Mouse (Mus musculus): ENCODE measurements around the gene Scamp4. TPM values are rescaled to one million over a fixed set of nuclear protein-coding genes. Genes with fewer than 3 reads are reported as not detected.

Gene Scamp4
- polyA plus RNA-seq, 1 experiment from 2014 or later = 84.6 TPM

DNA sequence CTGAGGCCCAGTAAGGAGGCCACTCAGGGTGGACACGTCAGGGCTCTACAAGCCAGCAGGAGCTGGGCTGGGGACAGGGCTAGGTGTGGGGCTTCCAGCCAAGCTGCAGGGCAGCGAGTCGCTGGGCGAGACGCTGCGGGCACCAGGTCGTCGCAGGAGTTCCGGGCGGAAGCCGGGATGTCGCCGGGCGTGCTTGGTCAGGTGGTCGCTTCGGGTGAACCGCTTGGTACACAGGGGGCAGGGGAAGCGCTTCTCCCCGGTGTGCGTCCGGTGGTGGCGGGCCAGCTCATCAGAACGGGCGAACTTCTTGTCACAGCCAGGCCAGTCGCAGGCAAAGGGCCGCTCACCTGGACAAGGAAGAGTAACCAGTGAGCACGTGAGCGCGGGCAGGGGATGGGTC, 33.8 kb upstream of the Scamp4 start:
- Histone ChIP-seq H3K36me3 (ENCODE audit: control insufficient read depth, insufficient read depth, low read length) (peaks cover 24% of the 10 kb centered on the region), H3K27me3 (replicated peaks; ENCODE audit: control insufficient read depth, insufficient read depth, low read length) (no peaks in the 10 kb centered on the region), H3K4me1 (ENCODE audit: control insufficient read depth, insufficient read depth, low read length) (peaks cover 15% of the 10 kb centered on the region), H3K9me3 (ENCODE audit: control insufficient read depth, low read length) (no peaks in the 10 kb centered on the region), H3K4me2 (ENCODE audit: low read depth, low read length) (no peak overlapping the region), H3K27ac (replicated peaks; ENCODE audit: low read depth, low read length) (no peak overlapping the region), H3K4me3 (ENCODE audit: low read depth, low read length) (no peak overlapping the region), H3K9ac (ENCODE audit: low read depth, low read length) (no peak overlapping the region)
- WGBS = 91% methylated on average over 24 of the region's 29 CpGs
- no peak for DNase-seq (ENCODE audit: low spot score)
- ATAC-seq (ENCODE audit: low read depth) = no peak

DNA sequence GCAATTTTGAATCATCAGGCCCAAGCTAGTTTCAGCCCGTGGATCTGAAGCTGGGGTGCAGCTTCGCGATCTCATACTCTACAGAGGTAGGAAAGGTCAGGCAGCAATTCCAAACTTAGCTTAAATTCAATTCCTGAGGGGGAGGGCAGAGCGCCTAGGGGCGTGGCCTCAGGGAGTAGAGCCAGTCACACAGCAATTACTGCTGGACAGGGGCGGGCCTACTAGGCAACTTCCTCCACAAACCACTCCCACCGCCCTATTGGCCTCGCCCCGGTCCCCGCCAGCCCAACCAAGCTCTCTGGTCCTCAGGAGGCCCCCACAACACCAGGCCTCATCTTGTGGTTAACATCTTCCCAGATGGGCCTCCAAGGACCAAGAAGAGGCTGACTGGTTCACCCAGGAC, 33.0 kb upstream of the Scamp4 start:
- no peaks in the 10 kb centered on the region for H3K9me3 ChIP-seq (ENCODE audit: control insufficient read depth, low read length)
- no peak for ATAC-seq (ENCODE audit: low read depth)

DNA sequence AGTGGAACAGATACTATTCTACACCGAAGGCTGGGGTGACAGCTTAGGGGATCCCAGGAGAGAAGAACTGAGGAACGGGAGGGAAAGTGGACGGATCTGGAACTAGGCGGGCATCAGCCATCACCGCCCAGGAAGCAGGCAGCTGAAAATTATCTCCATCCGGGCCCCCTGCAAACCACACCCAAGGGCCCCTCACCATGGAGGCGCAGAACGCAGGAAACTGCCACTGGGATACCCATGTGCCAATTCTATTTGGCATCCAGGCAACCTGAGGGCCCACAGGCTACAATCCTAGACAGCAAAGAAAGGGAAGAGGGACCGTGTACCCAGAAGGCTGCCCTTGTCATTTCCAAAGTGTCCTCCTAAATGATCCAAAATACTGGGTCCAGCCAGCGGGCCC, 32.3 kb upstream of the Scamp4 start:
- peaks cover 29% of the 10 kb centered on the region for H3K4me1 ChIP-seq (ENCODE audit: control insufficient read depth, insufficient read depth, low read length)
- H3K27ac ChIP-seq (replicated peaks; ENCODE audit: low read depth, low read length) = no peak overlapping the region; the same call in 1 of the 2 replicates
- no peaks in the 10 kb centered on the region for H3K9me3 ChIP-seq (ENCODE audit: control insufficient read depth, low read length)
- H3K4me3 ChIP-seq (ENCODE audit: low read depth, low read length) = no peak overlapping the region
- no peak for DNase-seq (ENCODE audit: low spot score)
- WGBS = 88% methylated on average over 10 of the region's 10 CpGs
- no peak for ATAC-seq (ENCODE audit: low read depth)
- no peak overlapping the region for H3K9ac ChIP-seq (ENCODE audit: low read depth, low read length)
- H3K4me2 ChIP-seq (ENCODE audit: low read depth, low read length) = peak overlapping the region; percentile 46
- H3K36me3 ChIP-seq (ENCODE audit: control insufficient read depth, insufficient read depth, low read length) = peaks cover 21% of the 10 kb centered on the region
- H3K27me3 ChIP-seq (replicated peaks; ENCODE audit: control insufficient read depth, insufficient read depth, low read length) = no peaks in the 10 kb centered on the region

More for the DNA sequence above, 33.0 kb upstream of the Scamp4 start:
- Histone ChIP-seq H3K9ac (ENCODE audit: low read depth, low read length) (no peak overlapping the region), H3K27ac (replicated peaks; ENCODE audit: low read depth, low read length) (no peak overlapping the region), H3K4me3 (ENCODE audit: low read depth, low read length) (no peak overlapping the region), H3K4me2 (ENCODE audit: low read depth, low read length) (0 out of 2 replicates have a peak overlapping the region, but pooled peaks have one; percentile 11), H3K4me1 (ENCODE audit: control insufficient read depth, insufficient read depth, low read length) (peaks cover 22% of the 10 kb centered on the region), H3K36me3 (ENCODE audit: control insufficient read depth, insufficient read depth, low read length) (peaks cover 24% of the 10 kb centered on the region), H3K27me3 (replicated peaks; ENCODE audit: control insufficient read depth, insufficient read depth, low read length) (no peaks in the 10 kb centered on the region)
- 30% methylated on average over 10 of the region's 10 CpGs for WGBS
- DNase-seq (ENCODE audit: low spot score) = peak; percentile 63

DNA sequence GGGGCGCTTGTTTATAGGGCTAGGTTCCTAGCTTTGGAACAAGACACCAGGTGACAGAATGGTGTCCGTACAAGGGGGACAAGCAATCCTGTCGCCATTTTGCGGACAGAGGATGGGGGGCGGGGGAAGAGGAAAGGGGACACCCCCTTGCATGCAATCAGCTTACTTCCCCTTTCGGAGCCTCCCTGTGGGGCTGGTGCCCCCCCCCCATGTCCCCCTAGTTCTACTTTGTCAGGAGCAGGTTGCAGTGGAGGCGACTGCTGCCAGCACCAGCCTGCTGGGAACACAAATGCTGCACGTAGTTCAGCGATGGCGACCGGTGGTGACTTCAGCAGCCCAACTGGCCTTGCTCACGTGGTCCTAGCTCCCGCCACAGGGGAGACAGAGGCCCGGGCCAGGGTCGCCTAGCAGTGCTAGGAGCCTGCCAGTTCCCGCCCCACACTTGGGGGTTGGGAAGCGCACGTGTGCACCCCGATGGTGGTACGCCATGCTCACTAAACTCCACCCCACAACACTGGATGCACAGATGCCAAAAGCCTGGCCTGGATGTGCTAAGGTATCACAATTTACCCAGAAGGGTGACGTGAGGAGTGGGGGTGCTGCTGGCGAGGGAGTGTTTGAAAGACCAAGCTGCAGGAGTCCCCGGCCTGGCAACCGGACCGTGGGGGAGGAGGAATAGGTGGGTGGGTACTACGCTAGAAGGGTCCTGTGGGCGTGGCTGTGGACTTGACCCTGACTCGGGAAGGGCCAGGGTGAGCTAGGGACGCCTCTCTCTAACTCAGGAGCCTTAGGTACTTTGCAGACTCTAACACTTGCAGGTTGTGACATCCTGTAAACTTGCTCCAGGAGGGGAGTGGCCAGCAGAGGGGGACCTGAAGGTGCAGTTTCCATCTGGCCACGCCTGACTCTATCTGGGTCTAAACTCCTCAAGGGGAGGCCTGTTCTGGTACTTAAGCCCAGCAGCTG, 31.5 kb upstream of the Scamp4 start:
- H3K4me1 ChIP-seq (ENCODE audit: control insufficient read depth, insufficient read depth, low read length) = peaks cover 36% of the 10 kb centered on the region
- H3K4me2 ChIP-seq (ENCODE audit: low read depth, low read length) = peak overlapping the region; percentile 46
- WGBS = 16% methylated on average over 30 of the region's 30 CpGs
- H3K9ac ChIP-seq (ENCODE audit: low read depth, low read length) = peak overlapping the region; percentile 43; the same call in 1 of the 2 replicates
- no peaks in the 10 kb centered on the region for H3K9me3 ChIP-seq (ENCODE audit: control insufficient read depth, low read length)
- peak overlapping the region; percentile 33; the same call in 1 of the 2 replicates for H3K27ac ChIP-seq (replicated peaks; ENCODE audit: low read depth, low read length)
- H3K36me3 ChIP-seq (ENCODE audit: control insufficient read depth, insufficient read depth, low read length) = peaks cover 16% of the 10 kb centered on the region
- peak; percentile 6; the same call in 1 of the 2 replicates for ATAC-seq (ENCODE audit: low read depth)
- H3K4me3 ChIP-seq (ENCODE audit: low read depth, low read length) = peak overlapping the region; percentile 16
- H3K27me3 ChIP-seq (replicated peaks; ENCODE audit: control insufficient read depth, insufficient read depth, low read length) = no peaks in the 10 kb centered on the region
- peak; percentile 48 for DNase-seq (ENCODE audit: low spot score)

DNA sequence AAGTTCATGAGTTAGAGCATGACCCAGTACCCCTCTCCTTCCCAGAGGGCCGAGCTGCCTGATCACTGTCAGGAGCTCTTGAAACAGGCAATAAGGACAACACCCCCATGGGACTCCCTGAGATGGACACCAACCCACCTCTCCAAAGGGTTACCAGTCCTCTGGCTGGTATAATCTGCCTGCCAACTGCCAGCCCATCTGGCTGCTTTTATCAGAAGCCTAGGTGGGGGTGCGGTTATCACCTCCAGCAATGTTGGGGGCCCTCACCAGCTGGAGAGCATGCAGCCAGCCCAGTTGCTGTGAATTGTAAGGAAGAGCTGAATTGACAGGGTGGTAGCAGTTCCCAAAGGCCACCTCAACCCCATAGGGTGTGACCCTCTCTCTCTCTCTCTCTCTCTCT, 30.2 kb upstream of the Scamp4 start:
- no peak overlapping the region for H3K4me3 ChIP-seq (ENCODE audit: low read depth, low read length)
- H3K36me3 ChIP-seq (ENCODE audit: control insufficient read depth, insufficient read depth, low read length) = peaks cover 13% of the 10 kb centered on the region
- no peak overlapping the region; the same call in 1 of the 2 replicates for H3K9ac ChIP-seq (ENCODE audit: low read depth, low read length)
- DNase-seq (ENCODE audit: low spot score) = no peak
- no peak overlapping the region for H3K27ac ChIP-seq (replicated peaks; ENCODE audit: low read depth, low read length)
- H3K4me1 ChIP-seq (ENCODE audit: control insufficient read depth, insufficient read depth, low read length) = peaks cover 36% of the 10 kb centered on the region
- whole genome bisulfite sequencing = 94% methylated on average over 2 of the region's 2 CpGs
- H3K9me3 ChIP-seq (ENCODE audit: control insufficient read depth, low read length) = no peaks in the 10 kb centered on the region
- no peak overlapping the region for H3K4me2 ChIP-seq (ENCODE audit: low read depth, low read length)
- no peaks in the 10 kb centered on the region for H3K27me3 ChIP-seq (replicated peaks; ENCODE audit: control insufficient read depth, insufficient read depth, low read length)
- ATAC-seq (ENCODE audit: low read depth) = no peak

DNA sequence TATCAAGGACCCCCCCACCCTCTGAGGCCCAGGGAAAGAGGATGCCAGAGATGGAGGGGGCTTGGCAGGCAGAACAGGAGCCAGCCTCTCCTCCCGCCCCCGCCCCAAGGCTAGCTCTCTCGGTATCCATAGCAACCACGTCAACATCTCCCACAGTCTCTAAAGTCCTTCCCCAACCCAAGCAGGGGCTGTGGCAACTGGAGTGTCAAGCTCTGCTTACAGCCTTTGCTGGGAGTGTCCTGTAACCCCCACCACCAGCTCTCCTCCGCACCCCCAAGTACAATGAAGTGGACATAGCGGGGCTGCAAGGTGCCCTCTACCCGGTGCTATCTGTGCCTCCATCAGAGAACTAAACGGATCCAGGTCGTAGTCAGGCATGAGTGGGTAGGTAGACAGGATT, 28.7 kb upstream of the Scamp4 start:
- Histone ChIP-seq H3K27me3 (replicated peaks; ENCODE audit: control insufficient read depth, insufficient read depth, low read length) (no peaks in the 10 kb centered on the region), H3K9me3 (ENCODE audit: control insufficient read depth, low read length) (no peaks in the 10 kb centered on the region), H3K4me2 (ENCODE audit: low read depth, low read length) (no peak overlapping the region; the same call in 1 of the 2 replicates), H3K4me1 (ENCODE audit: control insufficient read depth, insufficient read depth, low read length) (peaks cover 40% of the 10 kb centered on the region), H3K27ac (replicated peaks; ENCODE audit: low read depth, low read length) (no peak overlapping the region), H3K36me3 (ENCODE audit: control insufficient read depth, insufficient read depth, low read length) (no peaks in the 10 kb centered on the region), H3K9ac (ENCODE audit: low read depth, low read length) (0 out of 2 replicates have a peak overlapping the region, but pooled peaks have one; percentile 25), H3K4me3 (ENCODE audit: low read depth, low read length) (no peak overlapping the region; the same call in 1 of the 2 replicates)
- WGBS = 56% methylated on average over 9 of the region's 9 CpGs
- no peak for ATAC-seq (ENCODE audit: low read depth)
- no peak for DNase-seq (ENCODE audit: low spot score)

DNA sequence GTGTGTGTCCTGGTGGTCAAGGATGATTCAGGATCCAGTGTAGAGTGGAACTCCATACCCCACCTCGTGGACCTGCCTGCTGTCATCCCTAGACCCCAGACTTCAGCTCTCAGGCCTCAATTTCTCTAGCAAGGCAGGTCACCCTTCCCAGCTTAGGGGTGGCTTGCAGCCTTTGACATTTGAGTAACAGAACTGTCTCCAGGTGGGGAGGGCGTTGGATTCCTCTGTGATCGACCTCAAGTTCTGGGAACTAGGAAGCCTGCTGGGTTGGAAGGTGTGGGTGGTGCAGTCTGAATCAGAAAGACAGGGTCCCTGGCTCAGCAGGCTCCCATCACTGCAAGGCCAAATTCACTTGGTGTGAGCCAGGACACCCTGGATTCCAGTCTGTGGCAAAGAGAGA, 27.8 kb upstream of the Scamp4 start:
- H3K9me3 ChIP-seq (ENCODE audit: control insufficient read depth, low read length) = no peaks in the 10 kb centered on the region
- H3K4me3 ChIP-seq (ENCODE audit: low read depth, low read length) = no peak overlapping the region
- WGBS = 68% methylated on average over 3 of the region's 3 CpGs
- no peak for ATAC-seq (ENCODE audit: low read depth)
- DNase-seq (ENCODE audit: low spot score) = no peak
- peak overlapping the region; percentile 94 for H3K4me2 ChIP-seq (ENCODE audit: low read depth, low read length)
- no peaks in the 10 kb centered on the region for H3K36me3 ChIP-seq (ENCODE audit: control insufficient read depth, insufficient read depth, low read length)
- H3K27me3 ChIP-seq (replicated peaks; ENCODE audit: control insufficient read depth, insufficient read depth, low read length) = no peaks in the 10 kb centered on the region
- no peak overlapping the region for H3K27ac ChIP-seq (replicated peaks; ENCODE audit: low read depth, low read length)
- H3K9ac ChIP-seq (ENCODE audit: low read depth, low read length) = peak overlapping the region; percentile 76; the same call in 1 of the 2 replicates
- H3K4me1 ChIP-seq (ENCODE audit: control insufficient read depth, insufficient read depth, low read length) = peaks cover 41% of the 10 kb centered on the region

DNA sequence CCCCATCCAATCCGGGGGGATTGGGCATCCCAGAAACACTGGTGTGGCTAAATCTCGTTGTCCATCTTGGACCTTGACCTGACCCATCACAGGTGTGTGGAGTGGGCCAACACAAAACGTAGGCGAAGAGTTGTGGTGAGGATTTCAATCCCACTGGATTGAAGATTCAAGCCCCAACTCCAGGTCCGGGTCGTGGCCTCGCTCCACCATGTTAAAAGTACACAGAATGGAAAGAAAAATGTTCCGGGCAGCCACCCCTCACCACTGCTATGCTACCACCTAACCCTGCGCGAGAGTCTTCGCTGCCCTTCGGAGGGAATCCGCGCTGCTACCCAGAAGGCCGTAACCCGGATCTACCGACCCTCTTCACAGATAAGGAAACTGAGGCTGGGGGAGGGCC, 26.7 kb upstream of the Scamp4 start:
- Histone ChIP-seq H3K9ac (ENCODE audit: low read depth, low read length) (peak overlapping the region; percentile 76), H3K4me2 (ENCODE audit: low read depth, low read length) (peak overlapping the region; percentile 94), H3K9me3 (ENCODE audit: control insufficient read depth, low read length) (no peaks in the 10 kb centered on the region), H3K4me3 (ENCODE audit: low read depth, low read length) (peak overlapping the region; percentile 88), H3K27me3 (replicated peaks; ENCODE audit: control insufficient read depth, insufficient read depth, low read length) (no peaks in the 10 kb centered on the region), H3K4me1 (ENCODE audit: control insufficient read depth, insufficient read depth, low read length) (peaks cover 36% of the 10 kb centered on the region), H3K36me3 (ENCODE audit: control insufficient read depth, insufficient read depth, low read length) (no peaks in the 10 kb centered on the region), H3K27ac (replicated peaks; ENCODE audit: low read depth, low read length) (no peak overlapping the region)
- 16% methylated on average over 17 of the region's 17 CpGs for WGBS
- ATAC-seq (ENCODE audit: low read depth) (no peak), DNase-seq (ENCODE audit: low spot score) (no peak)
